Mouse (Mus musculus): Measurements from ENCODE around the gene Sh3d19. TPM values are rescaled to one million over a fixed set of nuclear protein-coding genes. Genes with fewer than 3 reads are reported as not detected.

Gene Sh3d19
- 1 to 10 TPM; 1.5 to 2.8 TPM for polyA plus RNA-seq (2017; shearing (Covaris generic))

DNA sequence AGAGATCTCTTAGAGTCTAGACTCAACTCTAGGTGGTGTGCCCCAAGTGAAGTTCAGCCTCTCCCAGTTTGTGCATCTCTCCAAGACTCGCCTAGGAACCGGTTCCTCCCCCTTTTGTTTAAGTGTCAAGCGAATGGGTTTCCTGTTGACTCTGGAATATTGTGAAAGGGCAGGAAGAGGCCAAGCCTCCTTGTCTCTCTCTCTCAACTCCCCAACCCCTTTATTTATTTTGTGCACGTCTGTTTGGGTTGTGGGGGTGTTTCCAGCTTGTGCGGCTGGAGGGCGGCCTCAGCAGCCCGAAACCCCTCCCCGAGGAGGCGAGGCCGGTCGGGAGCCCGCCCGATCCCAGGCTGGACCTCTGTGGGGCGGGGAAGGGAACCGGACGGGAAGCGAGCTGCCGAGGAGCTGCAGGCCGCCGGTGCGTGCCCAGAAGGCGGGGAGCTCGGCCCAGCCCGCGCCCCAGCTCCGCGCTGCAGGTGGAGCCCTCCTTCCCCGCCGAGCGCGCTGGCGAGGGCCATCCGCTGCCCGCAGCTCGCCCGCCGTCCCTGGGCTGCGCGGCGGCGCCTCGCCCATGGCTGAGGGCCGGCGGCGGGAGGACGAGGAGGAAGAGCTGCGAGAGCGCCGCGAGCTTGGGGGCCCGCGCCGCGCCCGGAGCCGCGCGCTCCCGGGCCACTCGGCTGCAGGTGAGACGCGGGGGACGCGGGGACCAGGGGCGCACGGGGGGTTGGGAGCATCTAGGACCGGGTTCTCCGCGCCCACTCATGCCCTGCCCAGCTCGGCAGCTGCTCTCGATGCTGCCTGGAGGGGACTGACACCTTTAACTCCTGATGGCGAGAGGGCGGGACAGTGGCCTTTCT is at the start of gene Sh3d19:
Sh3d19 (plus strand) TSS at position 368 of the 857 bp plus-strand sequence.
- ATAC-seq = no peak

DNA sequence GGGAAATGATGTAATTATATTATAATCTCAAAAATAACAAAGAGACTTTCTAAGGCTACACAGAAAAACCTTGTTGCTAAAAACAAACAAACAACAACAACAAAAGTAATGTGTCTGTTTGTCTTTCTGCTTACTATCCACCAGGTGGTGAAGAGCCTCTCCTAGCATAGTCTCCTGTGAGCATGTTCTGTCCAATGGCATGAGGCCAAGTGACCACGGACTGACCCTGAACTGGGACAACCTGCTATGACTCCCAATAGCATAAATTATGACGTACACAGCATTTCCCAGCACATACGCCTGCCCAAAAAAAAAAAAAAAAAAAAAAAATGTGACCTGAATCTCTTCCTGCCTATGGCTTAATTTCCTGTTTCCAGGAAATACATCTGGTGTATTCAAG is 48.6 kb upstream of the Sh3d19 start:
- ATAC-seq = no peak

DNA sequence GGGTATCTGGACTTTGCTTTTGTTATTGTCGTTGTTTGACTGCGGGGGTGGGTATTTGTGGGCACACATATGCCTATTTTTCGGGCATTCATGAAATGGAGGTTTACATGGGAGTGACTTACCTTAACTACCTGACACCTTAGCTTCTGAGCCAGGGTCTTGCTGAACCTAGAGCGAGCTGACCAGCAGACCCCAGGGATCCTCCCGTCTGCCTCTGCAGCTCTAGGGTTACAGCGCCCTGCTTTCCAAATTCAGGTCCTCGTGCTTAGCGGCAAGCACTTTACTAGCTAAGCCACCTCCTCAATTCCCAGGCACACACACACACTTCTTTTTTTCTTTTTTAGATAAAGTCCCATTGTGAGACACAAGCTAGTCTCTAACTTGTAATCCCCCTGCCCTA is 47.6 kb upstream of the Sh3d19 start:
- ATAC-seq = no peak

DNA sequence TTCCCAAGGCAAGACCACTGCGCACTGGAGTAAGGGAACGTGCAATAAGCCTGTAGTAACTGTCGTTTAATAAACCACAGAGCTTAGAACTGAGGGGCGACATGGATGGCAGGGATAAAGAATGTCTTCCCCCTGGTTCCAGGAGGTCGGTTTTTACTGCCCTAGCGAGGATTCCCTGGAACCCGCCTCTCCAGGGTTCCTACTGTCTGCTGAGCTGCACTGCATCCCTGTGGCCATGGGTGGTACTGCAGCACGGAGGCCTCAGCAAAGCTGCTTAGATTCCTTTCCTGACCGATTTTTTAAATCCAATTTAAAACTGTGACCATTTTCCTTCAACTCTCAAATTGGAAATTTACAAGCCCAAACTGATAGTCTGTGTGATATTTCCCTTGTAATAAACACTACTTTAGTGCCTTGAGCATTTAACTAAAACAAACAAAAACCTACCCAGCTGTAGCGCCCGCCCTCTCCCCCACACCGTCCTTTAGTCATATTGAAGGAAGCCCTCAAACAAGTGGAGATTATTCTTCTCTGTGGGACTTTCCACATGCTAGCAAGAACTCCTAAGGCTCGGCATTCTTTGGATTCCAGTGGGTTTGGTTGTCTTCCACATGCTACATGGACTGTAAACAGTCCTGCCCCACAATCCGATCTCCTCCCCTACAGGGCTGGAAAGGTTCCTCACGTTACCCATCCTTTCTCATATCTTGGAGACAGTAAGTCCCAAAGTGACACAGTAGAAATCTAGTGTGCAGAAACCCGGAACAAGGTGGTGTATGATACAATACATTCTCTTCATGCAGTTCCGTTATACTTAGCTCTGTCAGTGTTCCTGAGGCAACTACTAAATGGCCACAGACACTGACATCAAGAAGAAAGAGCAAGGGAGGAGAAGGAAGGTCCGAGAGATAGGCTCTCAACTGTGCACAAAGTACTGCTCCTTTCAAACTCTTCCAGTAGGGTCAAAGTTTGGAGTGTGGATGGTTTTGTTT is 46.7 kb upstream of the Sh3d19 start:
- peak; percentile 52 for ATAC-seq

DNA sequence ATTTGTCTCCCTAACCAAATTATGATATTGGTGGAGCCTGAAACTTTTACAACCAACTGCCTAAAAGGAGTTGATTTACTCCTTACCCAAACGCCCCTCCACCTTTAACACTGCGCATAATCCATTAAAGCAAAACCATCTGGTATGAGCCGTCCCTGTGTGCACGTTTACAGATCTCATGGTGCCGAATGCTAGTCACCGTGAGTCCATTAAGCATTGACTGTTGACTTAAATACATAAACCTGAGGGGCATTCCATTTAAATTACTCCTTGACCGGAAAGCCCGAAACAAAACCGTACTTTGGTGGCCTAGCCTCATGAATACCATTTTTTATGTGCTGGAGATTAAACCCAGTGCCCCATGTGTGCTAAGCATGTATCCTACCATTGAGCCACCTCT is 43.6 kb upstream of the Sh3d19 start:
- no peak for ATAC-seq

DNA sequence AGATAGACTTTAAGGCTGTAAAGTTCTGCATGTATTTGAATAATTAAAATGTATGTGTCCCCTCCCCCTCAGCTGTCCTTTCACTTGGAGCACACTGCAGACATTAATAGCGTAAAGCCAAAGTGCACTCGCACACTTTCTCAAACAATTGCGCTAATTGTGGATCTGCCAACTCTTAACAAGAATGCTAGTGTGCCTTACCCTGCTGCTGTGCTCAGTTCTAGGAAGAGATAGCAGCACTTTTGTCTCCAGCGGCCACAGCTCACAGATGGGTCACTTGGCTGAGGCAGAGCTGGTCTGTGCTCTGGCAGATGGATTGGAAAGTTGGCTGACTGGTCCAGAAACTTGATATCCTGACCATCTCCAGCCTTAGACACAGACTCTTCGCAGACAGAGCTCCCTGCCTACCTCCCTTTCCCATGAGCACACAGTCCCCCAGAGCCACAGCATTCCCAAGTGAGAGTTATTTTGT is 42.7 kb upstream of the Sh3d19 start:
- ATAC-seq = no peak

DNA sequence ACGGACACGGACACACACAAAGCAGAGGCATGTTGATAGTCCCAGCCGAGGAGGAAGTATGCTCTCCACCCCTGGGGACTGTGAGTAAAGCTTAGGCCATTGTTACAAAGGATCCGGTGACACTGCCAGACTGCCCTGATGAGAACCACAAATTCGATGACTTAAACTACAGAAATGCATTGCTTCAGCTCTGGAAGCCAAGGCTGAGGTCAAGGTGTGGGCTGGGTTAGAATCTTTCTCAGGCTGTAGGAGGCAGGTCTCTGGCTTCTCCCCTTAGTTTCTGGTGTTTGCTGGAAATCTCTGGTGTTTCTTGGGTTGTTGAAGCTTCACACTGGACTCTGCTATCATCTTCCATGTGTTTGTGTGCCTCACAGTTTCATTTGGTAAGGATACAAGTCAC is 41.2 kb upstream of the Sh3d19 start:
- ATAC-seq = no peak

DNA sequence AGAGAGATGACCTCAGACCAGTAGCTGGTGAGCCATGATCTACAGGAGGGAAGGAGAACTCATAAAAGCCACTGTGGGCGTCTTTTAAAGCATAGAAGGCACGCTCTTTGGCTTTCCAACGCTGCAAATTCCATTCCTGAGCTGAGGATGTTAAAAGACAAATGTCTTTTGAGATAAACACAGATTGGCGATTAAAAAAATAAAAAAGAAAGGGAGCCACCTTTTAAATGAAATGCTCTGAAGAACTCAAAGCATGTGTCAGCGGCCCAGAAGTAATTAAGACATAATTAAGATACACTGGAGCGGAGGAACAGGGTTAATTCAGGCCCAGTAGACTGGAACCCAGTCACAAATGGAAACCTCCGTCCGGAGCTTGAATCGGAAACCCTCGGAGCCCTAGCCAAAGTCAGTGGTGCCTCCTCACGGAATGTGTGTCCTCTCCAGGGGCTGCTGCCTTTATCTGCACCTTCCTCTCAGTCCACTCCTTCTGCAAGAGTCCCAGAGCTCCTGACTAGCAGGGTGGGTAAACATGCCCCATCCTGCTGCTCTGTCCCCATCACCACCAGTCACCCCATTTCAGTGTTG is 40.1 kb upstream of the Sh3d19 start:
- no peak for ATAC-seq

DNA sequence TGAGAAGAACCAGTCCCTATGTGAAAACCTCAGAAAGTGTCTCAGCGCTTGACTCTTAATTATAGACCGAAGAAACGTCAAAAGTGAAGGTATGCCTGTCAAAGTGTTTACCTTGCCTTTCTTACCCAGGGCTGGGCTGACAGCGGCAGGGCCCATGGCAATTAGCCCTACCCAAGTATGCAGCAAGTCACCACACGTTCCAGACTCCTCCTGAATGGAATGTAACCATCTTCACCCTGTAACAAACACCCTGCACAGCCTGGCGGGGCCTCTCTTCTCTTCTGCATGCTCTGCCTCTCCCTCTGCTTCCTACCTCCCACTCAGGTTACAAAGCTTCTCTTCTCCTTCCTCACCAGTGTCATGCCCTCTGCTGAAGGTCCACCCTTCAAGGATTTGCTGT is 39.0 kb upstream of the Sh3d19 start:
- no peak for ATAC-seq

DNA sequence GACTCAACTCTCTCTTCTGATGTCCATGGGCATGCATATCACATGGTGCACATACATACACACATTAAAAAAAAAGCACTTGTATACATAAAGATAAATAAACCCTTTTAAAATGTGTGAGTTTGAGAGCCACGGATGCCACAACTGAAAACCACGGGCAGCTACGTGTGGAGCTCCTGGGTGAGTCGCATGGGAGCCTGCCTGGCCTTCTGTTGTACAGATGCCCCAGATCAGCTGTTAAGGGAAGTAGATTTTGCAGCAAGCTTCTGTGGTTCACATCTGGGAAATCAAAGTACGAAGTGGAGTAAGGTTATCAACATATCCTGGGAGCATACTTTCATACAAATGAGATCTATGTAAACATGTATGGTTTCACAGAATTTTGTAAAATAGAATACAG is 37.3 kb upstream of the Sh3d19 start:
- ATAC-seq = no peak

DNA sequence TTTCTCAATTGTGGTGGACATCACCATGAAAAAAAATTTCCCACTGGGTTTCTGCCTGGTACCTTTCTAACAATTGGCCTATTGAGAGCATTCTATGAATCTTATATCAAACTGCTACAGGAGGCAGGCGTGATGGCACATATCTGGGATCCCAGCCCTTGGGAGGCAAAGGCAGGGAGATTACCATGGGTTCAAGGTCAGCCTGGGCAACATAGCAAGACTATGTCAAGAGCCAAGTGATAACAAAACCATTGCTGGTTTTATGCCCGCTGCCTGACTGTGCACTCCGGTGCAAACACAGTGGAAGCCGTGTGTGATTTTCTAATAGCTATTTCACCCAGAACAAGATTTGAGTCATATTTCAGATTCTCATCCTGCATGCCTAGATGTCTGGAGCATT is 20.0 kb upstream of the Sh3d19 start:
- ATAC-seq = no peak

DNA sequence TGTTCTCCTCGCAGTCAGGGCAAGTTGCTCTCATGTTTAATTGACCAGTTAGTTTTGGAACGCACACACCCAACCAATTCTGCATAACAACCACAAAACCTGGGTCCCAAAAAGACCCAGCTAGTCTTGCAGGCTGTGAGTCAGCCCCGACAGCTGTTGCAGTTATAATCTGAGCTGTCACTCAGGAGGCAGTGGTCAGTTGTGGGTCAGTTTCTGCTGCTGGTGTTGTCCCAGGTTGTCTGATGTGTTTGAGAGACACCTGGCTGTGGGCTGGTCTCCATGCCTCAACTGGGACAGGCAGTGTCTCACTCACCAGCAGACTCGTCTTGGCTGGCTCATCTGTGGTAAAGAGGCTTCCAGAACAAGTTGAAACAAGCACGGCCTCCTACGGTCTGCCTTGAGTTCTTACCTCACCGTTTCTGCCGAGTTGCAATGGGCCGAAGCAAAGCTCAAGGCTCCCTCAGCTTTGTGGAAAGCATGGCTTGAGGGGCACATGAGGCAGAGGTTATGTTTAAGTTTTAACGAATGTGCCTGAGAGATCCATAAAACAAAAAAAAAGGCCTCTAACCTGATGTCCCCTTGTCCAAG is 18.1 kb upstream of the Sh3d19 start:
- no peak for ATAC-seq

DNA sequence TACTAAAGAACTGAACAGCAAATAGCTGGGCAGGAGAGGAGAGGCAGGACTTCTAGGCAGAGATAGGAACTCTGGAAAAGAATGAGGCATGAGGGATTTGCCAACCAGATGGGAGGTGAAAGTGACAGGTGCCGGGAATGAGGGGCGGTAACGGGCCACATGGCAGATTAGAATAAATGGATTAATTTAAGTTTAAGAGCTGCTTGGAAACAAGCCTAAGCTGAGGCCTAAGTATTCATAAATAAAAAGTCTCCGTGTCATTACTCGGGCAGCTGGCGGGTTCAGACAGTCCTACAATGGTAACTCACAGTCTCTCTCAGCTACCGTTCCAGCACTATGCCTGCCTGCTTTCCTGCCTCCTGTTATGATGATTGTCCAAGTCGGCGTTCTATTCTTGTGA is 15.6 kb upstream of the Sh3d19 start:
- ATAC-seq = no peak

DNA sequence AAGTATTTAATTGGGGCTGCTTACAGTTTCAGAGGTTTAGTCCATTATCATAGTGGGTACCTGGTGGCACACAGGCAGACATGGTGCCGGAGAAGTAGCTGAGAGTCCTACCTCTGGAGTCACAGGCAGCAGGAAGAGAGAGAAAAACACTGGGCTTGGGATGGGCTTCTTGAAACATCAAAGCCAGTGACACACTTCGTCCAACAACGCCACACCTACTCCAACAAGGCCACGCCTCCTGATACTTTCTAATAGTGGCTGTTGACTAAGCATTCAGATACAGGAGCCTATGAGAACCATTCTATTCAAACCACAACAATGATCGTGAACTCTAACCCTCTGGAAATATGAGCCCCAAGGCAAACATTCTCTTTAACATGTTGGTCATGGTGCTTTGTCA is 15.2 kb upstream of the Sh3d19 start:
- ATAC-seq = no peak

DNA sequence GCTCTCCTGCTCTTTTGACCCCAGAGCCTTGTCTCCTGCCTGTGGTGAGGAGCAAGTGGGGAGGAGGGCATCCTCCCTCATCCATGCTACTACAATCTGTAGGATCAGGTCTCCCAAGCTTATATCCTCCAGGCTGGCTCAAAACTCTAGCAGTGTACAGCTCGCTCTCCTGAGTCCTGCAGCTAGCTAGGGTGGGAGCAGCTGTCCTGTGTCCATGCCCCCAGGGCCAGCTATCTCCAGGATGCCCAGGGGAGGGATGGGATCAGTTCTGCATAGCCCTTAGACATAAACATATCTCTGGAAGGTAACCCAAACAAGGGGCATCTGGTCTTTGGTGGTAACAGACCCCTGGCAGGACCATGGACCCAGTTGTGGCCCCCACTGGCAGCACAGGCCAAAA is 11.2 kb upstream of the Sh3d19 start:
- ATAC-seq = no peak

DNA sequence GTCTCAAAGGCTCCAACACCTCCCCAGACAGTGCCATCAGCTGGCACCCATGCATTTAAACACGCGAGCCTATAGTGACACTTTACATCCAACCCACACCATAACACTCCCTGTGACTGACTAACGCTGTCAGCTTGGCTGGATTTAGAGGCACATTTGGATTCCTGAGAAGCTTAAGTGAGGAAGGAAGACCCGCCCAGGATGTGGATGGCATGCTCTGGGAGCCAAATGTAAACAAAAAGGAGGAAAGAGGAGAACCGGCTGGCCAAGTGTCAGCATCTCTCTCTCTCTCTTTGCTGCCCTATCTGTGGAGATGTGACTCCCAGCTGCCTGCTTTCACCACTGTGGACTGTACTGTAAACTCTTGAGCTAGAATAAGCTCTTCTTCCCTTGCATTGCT is 9.8 kb upstream of the Sh3d19 start:
- ATAC-seq = no peak

DNA sequence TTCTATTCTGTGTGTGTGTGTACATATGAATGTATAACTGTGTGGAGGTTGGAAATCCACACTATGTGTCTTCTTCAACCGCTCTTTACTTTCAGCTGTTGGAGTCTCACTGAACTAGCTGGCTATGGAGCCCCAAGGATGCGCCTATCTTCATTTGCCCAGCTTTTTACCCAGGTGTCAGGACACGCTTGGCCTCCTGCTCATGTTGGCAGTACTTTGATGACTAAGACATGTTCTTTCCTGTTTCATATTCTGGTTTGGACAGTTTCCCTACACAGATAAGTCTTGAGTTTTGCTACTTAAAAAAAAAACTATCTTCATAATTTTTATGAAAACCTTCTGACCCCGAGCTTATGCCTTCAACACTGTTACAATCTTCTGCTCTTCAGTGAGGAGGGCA is 5.4 kb upstream of the Sh3d19 start:
- no peak for ATAC-seq

DNA sequence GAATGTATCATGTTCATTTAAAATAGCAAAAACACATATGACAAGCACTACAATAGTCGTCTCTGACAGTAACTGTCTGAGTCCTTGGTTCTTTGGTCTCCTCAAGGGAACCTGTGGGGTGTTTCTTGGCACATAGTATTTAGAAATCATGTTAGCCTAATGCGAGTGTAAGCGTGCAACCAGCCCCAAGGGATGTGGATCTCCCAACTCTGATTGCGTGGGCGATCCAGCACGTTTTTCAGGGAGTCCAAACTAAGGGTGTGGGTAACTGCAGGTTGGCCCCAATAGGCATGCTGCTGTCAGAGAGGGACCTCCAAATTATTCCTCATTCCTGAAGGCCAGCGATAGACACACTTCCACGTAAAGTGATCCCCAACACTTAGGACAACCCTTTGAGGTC is 1.9 kb upstream of the Sh3d19 start:
- ATAC-seq = no peak

DNA sequence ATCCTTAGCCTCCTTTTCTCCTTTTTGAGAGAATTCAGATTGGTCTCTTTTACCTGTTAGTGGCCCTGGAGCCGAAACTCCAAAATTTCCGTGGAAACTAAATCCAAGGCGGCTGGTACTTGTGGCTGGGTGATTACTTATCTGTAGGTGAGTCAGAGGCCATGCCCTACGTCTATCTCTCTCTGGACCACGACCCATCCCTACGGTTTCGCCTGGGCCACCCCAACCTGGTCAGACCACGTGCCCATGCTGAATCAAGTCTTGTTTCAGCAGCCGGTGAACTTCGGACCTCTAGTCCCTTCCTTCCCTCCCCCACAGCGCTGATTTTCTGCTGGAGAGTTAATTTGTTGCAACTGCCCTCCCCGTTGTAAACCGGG is 678 bp downstream of the Sh3d19 start:
- ATAC-seq = no peak

DNA sequence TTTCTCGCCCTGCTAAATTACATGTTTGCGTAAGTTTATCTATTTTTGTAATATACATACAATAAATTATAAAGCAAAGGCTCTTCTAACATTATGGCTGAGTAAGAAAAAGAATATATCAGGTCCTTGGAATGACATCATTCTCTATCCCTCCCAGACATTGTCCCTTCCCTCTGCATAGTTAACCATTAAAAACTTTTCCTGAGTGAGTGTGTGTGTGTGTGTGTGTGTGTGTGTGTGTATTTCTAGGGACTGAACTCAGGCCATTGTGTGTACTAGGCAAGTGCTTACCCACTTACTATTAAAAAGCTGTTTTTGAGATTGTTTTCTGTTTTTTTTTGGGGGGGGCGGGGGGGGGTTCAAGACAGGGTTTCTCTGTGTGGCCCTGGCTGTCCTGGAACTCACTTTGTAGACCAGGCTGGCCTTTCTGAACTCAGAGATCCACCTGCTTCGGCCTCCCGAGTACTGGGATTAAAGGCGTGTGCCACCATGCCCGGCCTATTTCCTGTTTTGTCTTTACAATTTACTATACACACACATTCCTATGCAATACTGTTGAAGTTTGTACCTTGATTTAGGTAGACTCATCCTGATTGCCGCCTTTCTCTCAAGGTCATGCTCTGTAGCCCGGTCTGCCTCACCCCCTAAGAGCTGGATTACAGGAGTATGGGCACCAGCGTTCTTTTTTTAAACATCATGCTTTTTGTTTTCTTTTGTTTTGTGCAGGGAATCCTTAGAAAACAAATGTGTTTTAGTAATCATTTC is 2.6 kb downstream of the Sh3d19 start:
- ATAC-seq = no peak

DNA sequence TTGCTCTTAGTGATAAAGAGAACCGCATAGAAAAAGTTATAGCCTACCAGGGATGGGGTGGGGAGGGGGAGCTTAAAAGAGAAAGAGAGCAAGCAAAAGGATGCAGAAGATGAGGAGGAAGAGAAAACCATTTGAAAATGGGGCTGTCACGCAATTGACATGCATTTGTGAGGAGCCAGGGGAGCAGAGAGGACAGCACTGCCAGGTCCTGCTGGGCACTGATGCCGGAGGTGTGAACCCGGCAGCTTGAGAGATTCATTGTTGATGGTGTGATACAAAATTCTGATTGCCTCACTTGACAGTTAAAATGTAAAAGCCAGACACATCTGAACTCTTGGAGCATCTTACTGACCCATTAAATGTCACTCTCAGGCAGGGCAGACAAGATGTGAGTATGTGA is 3.5 kb downstream of the Sh3d19 start:
- no peak for ATAC-seq

DNA sequence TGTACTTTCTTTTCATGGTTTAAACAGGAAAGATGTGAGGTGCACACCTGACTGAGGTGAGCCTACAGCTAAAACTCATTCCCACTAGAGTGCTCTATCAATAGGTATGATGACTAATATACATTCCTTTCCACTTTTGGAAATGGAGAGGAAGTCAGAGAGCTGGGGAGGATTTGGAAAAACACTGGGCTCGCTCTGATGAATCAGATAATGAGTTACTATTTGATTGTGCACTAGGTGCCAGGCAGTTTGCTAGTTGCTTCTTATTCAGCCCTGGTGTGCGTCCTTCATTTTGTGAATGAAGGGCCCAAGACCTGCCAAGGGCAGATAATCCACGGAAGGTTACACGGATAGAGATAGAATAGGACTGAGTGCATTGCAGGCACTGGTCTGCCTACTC is 9.1 kb downstream of the Sh3d19 start:
- ATAC-seq = no peak
